Mouse (Mus musculus): Measurements from ENCODE around the gene Srsf1. TPM values are rescaled to one million over a fixed set of nuclear protein-coding genes. Genes with fewer than 3 reads are reported as not detected.

Srsf1 gene
- polyA plus RNA-seq (2014; fragmentation: Nextera tagmentation; extraction: Ambion mirVana) = 345 and 362 TPM in 2 replicates

DNA sequence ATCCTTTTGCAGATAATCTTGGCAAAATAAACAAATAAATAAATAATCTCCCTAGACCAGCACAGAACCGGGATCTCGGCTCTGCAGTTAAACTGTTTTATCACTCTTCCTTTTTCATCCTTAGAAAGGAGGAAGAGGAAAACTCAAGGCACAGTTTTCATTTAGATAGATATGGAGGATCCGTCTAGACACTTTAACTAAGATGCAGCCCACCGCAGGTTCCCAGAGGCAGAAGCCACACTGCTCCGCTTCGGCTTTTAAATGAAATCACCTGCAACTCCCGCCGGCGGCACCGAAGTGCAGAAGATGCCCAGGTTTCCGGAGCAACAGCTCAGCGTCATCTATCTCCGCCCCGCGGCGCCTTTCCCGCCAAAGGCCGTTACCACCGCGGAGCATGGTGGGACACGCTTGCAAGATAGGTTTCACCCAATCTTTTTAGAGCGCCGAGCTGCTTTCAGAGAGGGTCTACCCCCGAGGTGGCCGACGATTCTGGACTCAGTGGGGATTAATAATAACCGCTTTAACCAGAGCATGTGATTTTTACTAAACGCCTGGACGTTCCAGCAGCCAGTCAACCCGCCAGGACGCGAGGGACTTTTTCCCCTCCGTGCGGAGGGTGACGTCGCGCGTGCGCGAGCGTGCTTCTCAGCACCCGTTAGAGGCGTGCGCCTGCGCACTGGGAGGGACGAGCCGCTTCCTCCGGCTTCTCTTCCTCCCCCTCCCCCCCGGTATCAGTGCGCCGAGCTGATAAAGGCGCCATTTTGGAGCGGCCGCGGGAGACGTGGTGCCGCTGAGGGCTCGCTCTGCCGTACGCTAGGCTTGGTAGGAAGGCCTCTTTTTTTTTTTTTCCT, at the start of gene Srsf1:
TSS of gene Srsf1 (plus strand) at position 430 of the 851 bp plus-strand sequence.
- Histone ChIP-seq H3K4me3 (ENCODE audit: low read depth, low read length) (peak within 1 kb of the TSS; percentile 98), H3K9ac (replicated peaks; ENCODE audit: low read depth, low read length) (peak within 1 kb of the TSS; percentile 97), H3K27me3 (ENCODE audit: control insufficient read depth, insufficient read depth, low read length) (no peaks in the 10 kb centered on the region), H3K9me3 (ENCODE audit: control insufficient read depth, low read depth, low read length) (no peaks in the 10 kb centered on the region), H3K4me1 (ENCODE audit: control insufficient read depth, insufficient read depth, low read length) (peaks cover 18% of the 10 kb centered on the region), H3K27ac (ENCODE audit: low read length) (peak within 1 kb of the TSS; percentile 100), H3K4me2 (replicated peaks; ENCODE audit: low read depth, low read length) (peak within 1 kb of the TSS; percentile 94), H3K36me3 (ENCODE audit: control insufficient read depth, insufficient read depth, low read length) (peaks cover 28% of the 10 kb centered on the region)
- WGBS = under 1% methylated on average over 57 of the region's 60 CpGs
- ATAC-seq (ENCODE audit: insufficient number of reproducible peaks, insufficient read depth, low FRiP score, low read depth) = peak; percentile 92

DNA sequence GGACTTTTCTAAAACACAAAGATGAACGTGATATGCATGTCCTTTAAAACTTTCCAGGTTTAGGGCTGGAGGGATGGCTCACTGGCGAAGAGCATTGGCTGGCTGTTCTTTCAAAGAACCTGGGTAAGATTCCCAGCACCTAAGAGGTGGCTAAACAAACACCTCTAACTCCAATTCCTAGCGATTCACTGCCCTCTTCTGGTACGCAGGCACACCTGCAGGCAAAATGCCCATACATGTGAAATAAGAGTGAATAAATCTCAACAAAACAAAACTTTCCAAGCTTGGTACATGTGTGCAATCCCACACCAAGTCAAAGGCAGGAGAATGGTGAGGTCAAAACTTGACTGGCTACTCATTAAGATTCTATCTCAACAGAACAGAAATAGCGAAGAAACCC, 47.4 kb upstream of the Srsf1 start:
- H3K27ac ChIP-seq (ENCODE audit: low read length) = no peak overlapping the region
- WGBS = 88% methylated on average over 5 of the region's 5 CpGs
- no peak for ATAC-seq (ENCODE audit: insufficient number of reproducible peaks, insufficient read depth, low FRiP score, low read depth)
- no peaks in the 10 kb centered on the region for H3K9me3 ChIP-seq (ENCODE audit: control insufficient read depth, low read depth, low read length)
- H3K27me3 ChIP-seq (ENCODE audit: control insufficient read depth, insufficient read depth, low read length) = no peaks in the 10 kb centered on the region
- H3K4me3 ChIP-seq (ENCODE audit: low read depth, low read length) = no peak overlapping the region
- H3K36me3 ChIP-seq (ENCODE audit: control insufficient read depth, insufficient read depth, low read length) = no peaks in the 10 kb centered on the region
- no peaks in the 10 kb centered on the region for H3K4me1 ChIP-seq (ENCODE audit: control insufficient read depth, insufficient read depth, low read length)
- no peak overlapping the region for H3K9ac ChIP-seq (replicated peaks; ENCODE audit: low read depth, low read length)
- no peak overlapping the region for H3K4me2 ChIP-seq (replicated peaks; ENCODE audit: low read depth, low read length)

DNA sequence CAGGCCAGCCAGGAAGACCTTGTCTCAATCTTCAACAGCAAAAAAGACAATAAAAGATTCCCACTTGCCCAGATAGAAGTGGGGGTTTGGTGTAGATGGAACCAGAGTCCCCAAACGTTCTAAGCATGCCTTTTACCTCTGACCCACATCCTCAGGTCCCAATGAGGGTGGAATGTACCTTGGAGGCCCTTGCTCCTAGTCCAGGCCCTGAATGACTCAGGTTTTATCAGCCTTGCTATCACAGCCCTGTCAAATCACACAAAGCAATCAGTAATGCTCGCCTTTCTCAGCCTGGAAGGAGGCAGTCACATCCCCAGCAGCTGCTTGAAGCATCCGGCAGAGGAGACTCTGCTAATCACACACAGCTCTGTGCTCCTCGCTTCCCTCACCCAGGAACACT, 44.4 kb upstream of the Srsf1 start:
- H3K36me3 ChIP-seq (ENCODE audit: control insufficient read depth, insufficient read depth, low read length) = no peaks in the 10 kb centered on the region
- no peaks in the 10 kb centered on the region for H3K27me3 ChIP-seq (ENCODE audit: control insufficient read depth, insufficient read depth, low read length)
- H3K4me2 ChIP-seq (replicated peaks; ENCODE audit: low read depth, low read length) = no peak overlapping the region
- no peak overlapping the region for H3K4me3 ChIP-seq (ENCODE audit: low read depth, low read length)
- no peak overlapping the region for H3K9ac ChIP-seq (replicated peaks; ENCODE audit: low read depth, low read length)
- WGBS = 53% methylated on average over 4 of the region's 4 CpGs
- ATAC-seq (ENCODE audit: insufficient number of reproducible peaks, insufficient read depth, low FRiP score, low read depth) = no peak
- no peak overlapping the region for H3K27ac ChIP-seq (ENCODE audit: low read length)
- H3K9me3 ChIP-seq (ENCODE audit: control insufficient read depth, low read depth, low read length) = no peaks in the 10 kb centered on the region
- H3K4me1 ChIP-seq (ENCODE audit: control insufficient read depth, insufficient read depth, low read length) = no peaks in the 10 kb centered on the region

DNA sequence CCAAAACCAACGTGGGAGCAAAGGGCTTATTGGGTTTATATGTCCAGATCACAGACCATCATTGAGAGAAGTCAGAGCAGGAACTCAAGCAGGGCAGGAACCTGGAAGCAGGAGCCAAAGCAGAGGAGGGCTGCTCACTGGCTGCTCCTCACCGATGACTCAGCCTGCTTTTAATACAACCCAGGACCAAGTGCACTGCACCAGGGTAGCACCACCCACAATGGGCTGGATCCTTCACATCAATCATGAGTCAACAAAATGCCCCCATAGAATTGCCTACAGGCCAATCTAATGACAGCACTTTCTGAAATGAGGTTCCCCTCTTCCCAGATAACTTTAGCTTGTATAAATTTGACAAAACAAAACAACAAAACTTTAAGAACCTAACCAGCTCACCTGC, 43.0 kb upstream of the Srsf1 start:
- WGBS = 53% methylated on average over 2 of the region's 2 CpGs
- ATAC-seq (ENCODE audit: insufficient number of reproducible peaks, insufficient read depth, low FRiP score, low read depth) = no peak
- H3K9ac ChIP-seq (replicated peaks; ENCODE audit: low read depth, low read length) = no peak overlapping the region
- no peaks in the 10 kb centered on the region for H3K4me1 ChIP-seq (ENCODE audit: control insufficient read depth, insufficient read depth, low read length)
- no peaks in the 10 kb centered on the region for H3K36me3 ChIP-seq (ENCODE audit: control insufficient read depth, insufficient read depth, low read length)
- no peak overlapping the region for H3K4me2 ChIP-seq (replicated peaks; ENCODE audit: low read depth, low read length)
- no peak overlapping the region for H3K4me3 ChIP-seq (ENCODE audit: low read depth, low read length)
- H3K9me3 ChIP-seq (ENCODE audit: control insufficient read depth, low read depth, low read length) = no peaks in the 10 kb centered on the region
- no peak overlapping the region for H3K27ac ChIP-seq (ENCODE audit: low read length)
- no peaks in the 10 kb centered on the region for H3K27me3 ChIP-seq (ENCODE audit: control insufficient read depth, insufficient read depth, low read length)

DNA sequence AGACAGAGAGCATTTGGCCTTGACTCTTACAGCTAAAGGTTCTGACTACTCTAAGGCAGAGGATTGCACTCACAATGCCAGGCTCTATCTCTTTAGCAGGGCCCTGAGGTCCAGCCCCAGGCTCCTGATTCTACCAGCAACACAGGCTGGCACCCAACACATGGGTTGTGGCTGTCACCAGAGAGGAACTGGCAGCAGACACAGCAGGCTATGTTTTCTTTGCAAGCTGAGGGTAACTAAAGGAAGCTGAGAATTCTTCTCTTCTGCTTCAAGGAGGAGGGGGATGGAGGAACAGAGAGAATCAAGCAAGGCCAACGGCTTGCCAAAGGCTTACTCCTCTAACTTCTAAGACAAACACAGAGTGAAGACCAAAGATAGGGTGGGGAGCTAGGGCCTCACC, 38.5 kb upstream of the Srsf1 start:
- WGBS = 40% methylated on average over 1 of the region's 1 CpGs
- no peak for ATAC-seq (ENCODE audit: insufficient number of reproducible peaks, insufficient read depth, low FRiP score, low read depth)

DNA sequence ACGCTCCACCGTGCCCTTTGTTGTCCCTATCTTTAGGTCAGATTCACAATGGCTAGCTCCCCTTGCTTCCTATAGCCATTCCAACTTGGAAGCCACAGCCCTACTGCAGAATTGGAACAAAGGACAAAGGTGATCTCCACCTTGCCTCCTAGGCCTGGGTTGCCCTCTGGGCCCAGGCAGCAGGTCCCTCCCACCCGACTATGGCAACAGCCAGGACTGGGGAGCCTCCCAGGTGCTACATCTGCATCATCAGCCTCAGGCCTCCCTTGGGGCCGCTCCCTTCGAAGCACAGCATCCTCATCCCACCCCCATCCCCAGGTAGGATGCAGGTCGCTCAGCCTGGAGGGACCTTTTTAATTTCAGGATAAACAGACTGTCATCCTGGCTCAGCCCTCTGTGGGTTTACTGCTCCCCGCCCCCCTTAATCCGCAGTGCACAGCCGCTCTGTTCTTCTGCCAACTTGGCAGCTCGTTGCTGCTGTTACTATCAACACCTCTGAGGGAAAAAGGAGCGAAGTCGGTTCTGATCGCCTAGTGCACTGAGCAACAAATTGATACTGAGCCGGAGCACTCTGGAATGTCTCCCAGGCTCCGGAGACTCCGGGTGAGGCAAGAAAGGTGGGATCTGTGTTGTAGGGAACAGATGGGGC, 37.5 kb upstream of the Srsf1 start:
- 16% methylated on average over 16 of the region's 16 CpGs for WGBS
- Histone ChIP-seq H3K9me3 (ENCODE audit: control insufficient read depth, low read depth, low read length) (no peaks in the 10 kb centered on the region), H3K4me1 (ENCODE audit: control insufficient read depth, insufficient read depth, low read length) (peaks cover 7% of the 10 kb centered on the region), H3K27ac (ENCODE audit: low read length) (no peak overlapping the region), H3K9ac (replicated peaks; ENCODE audit: low read depth, low read length) (no peak overlapping the region), H3K36me3 (ENCODE audit: control insufficient read depth, insufficient read depth, low read length) (no peaks in the 10 kb centered on the region), H3K27me3 (ENCODE audit: control insufficient read depth, insufficient read depth, low read length) (no peaks in the 10 kb centered on the region), H3K4me2 (replicated peaks; ENCODE audit: low read depth, low read length) (0 out of 2 replicates have a peak overlapping the region, but pooled peaks have one; percentile 10), H3K4me3 (ENCODE audit: low read depth, low read length) (no peak overlapping the region)
- ATAC-seq (ENCODE audit: insufficient number of reproducible peaks, insufficient read depth, low FRiP score, low read depth) = peak; percentile 37; the same call in 1 of the 2 replicates

More for the DNA sequence above, 38.5 kb upstream of the Srsf1 start:
- no peak overlapping the region for H3K27ac ChIP-seq (ENCODE audit: low read length)
- no peaks in the 10 kb centered on the region for H3K27me3 ChIP-seq (ENCODE audit: control insufficient read depth, insufficient read depth, low read length)
- H3K9me3 ChIP-seq (ENCODE audit: control insufficient read depth, low read depth, low read length) = no peaks in the 10 kb centered on the region
- no peak overlapping the region for H3K4me3 ChIP-seq (ENCODE audit: low read depth, low read length)
- no peak overlapping the region for H3K9ac ChIP-seq (replicated peaks; ENCODE audit: low read depth, low read length)
- no peaks in the 10 kb centered on the region for H3K36me3 ChIP-seq (ENCODE audit: control insufficient read depth, insufficient read depth, low read length)
- H3K4me2 ChIP-seq (replicated peaks; ENCODE audit: low read depth, low read length) = no peak overlapping the region
- H3K4me1 ChIP-seq (ENCODE audit: control insufficient read depth, insufficient read depth, low read length) = peaks cover 7% of the 10 kb centered on the region

DNA sequence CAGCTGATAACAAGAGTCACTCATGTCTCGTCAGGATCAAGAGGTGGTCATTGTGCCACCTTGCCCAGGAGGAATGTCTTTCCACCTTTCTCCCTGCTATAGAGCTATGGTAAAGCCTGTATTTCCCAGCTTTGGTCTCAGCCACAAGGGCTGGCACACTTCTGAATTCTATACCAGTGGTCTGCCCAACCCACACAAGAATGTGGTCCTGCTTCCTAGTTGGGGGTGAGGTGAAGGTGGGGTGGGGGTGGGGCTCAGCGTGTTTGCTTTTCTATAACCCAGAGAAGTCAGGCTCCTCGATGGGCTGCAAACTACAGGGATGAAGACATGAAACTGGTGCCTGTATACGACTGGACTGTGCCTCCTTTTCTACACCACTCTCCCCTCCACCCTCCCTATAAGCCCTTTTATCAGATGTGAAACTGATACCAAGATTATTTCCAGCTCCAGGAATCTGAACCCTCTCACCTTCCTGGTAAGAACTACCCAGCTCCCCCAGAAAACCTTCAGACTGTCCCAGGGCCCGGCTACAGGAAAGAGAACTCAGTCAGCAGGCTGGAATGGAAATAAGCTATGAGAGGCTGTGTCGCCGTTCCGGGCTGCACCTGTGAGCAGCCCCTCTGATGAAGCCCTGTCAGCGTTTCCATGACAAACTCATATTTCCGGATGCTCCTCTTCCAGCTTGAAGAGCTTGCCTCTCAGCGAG, 35.8 kb upstream of the Srsf1 start:
- no peak overlapping the region for H3K4me2 ChIP-seq (replicated peaks; ENCODE audit: low read depth, low read length)
- no peak overlapping the region for H3K9ac ChIP-seq (replicated peaks; ENCODE audit: low read depth, low read length)
- peaks cover 7% of the 10 kb centered on the region for H3K4me1 ChIP-seq (ENCODE audit: control insufficient read depth, insufficient read depth, low read length)
- no peaks in the 10 kb centered on the region for H3K27me3 ChIP-seq (ENCODE audit: control insufficient read depth, insufficient read depth, low read length)
- H3K4me3 ChIP-seq (ENCODE audit: low read depth, low read length) = no peak overlapping the region
- ATAC-seq (ENCODE audit: insufficient number of reproducible peaks, insufficient read depth, low FRiP score, low read depth) = peak; percentile 48; the same call in 1 of the 2 replicates
- peak overlapping the region; percentile 39; the same call in 1 of the 2 replicates for H3K27ac ChIP-seq (ENCODE audit: low read length)
- 54% methylated on average over 11 of the region's 11 CpGs for WGBS
- H3K9me3 ChIP-seq (ENCODE audit: control insufficient read depth, low read depth, low read length) = no peaks in the 10 kb centered on the region
- no peaks in the 10 kb centered on the region for H3K36me3 ChIP-seq (ENCODE audit: control insufficient read depth, insufficient read depth, low read length)

DNA sequence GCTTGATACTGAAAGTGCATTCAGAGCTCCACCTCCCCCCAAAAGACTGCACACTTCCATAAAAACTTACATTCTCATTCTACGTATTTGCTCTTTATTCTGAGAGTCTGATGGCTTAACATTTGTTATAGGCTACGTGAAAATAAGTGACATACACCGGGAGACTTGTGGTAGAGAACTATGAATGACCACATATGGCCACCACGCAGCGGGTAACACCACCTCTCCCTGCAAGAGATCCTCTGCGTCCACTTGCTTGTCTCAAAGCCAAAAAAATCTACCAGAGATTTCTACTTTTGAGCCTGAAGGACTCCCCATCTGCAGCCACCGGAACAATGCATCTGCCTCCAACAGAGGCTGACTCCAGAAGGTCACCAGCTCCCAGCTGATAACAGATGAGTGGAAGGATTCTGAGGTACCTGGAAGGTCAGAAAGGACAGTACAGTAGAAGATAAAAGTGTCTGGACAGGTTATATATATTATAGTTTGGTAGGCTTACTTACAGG, 35.2 kb upstream of the Srsf1 start:
- H3K4me1 ChIP-seq (ENCODE audit: control insufficient read depth, insufficient read depth, low read length) = peaks cover 7% of the 10 kb centered on the region
- 80% methylated on average over 7 of the region's 7 CpGs for WGBS
- no peaks in the 10 kb centered on the region for H3K36me3 ChIP-seq (ENCODE audit: control insufficient read depth, insufficient read depth, low read length)
- H3K27me3 ChIP-seq (ENCODE audit: control insufficient read depth, insufficient read depth, low read length) = no peaks in the 10 kb centered on the region
- H3K27ac ChIP-seq (ENCODE audit: low read length) = no peak overlapping the region
- H3K4me2 ChIP-seq (replicated peaks; ENCODE audit: low read depth, low read length) = no peak overlapping the region
- no peak overlapping the region for H3K4me3 ChIP-seq (ENCODE audit: low read depth, low read length)
- no peak for ATAC-seq (ENCODE audit: insufficient number of reproducible peaks, insufficient read depth, low FRiP score, low read depth)
- no peaks in the 10 kb centered on the region for H3K9me3 ChIP-seq (ENCODE audit: control insufficient read depth, low read depth, low read length)
- H3K9ac ChIP-seq (replicated peaks; ENCODE audit: low read depth, low read length) = no peak overlapping the region
